Mouse (Mus musculus) hindbrain, embryonic 10.5 days (tissue): ENCODE measurements around the gene Arglu1. TPM values are rescaled to one million over a fixed set of nuclear protein-coding genes. Genes with fewer than 3 reads are reported as not detected.

ENCODE experiments used
- DNase-seq: peaks from one replicate; pipeline ENCODE4 v3.0.0-alpha.2; 2017; ENCODE audit warnings: low spot score
- H3K27ac ChIP-seq: fragments of 300-500 bp; sonication (generic); 2 replicates; pipeline ENCODE4 v1.5.1; 2016; ENCODE audit warnings: mild to moderate bottlenecking, moderate library complexity
- H3K27me3 ChIP-seq: fragments of 300-500 bp; sonication (generic); 2 replicates; pipeline ENCODE4 v1.6.1; 2016; ENCODE audit warnings: mild to moderate bottlenecking; ENCODE audit not compliant: poor library complexity, insufficient read depth, severe bottlenecking
- H3K36me3 ChIP-seq: fragments of 300-500 bp; sonication (generic); 2 replicates; pipeline ENCODE4 v1.6.1; 2016; ENCODE audit warnings: mild to moderate bottlenecking, moderate library complexity
- H3K4me1 ChIP-seq: fragments of 300-500 bp; sonication (generic); replicated peaks from 2 replicates; pipeline ENCODE4 v1.6.1; 2016; ENCODE audit warnings: mild to moderate bottlenecking
- H3K4me3 ChIP-seq: fragments of 300-500 bp; sonication (generic); 2 replicates; pipeline ENCODE4 v1.5.1; 2016; ENCODE audit warnings: mild to moderate bottlenecking, moderate library complexity
- H3K9me3 ChIP-seq: fragments of 300-500 bp; sonication (generic); 2 replicates; pipeline ENCODE4 v1.6.1; 2016; ENCODE audit warnings: mild to moderate bottlenecking, moderate library complexity
- WGBS: fragments of 180-500 bp; shearing (Covaris S2); methylation state at CpG from one replicate; pipeline ENCODE4 v1.1.7; 2016; 5-methylcytosine and 5-hydroxymethylcytosine counted together
- polyA plus RNA-seq: library from polyadenylated mRNA; unstranded; fragments of >200 nt; fragmentation: Nextera tagmentation; extraction: Ambion mirVana; gene quantifications from 2 replicates; pipeline ENCODE4 v1.2.1, GENCODE M21; 2016

Gene Arglu1
- polyA plus RNA-seq, 1 experiment from 2014 or later: 145 TPM

DNA sequence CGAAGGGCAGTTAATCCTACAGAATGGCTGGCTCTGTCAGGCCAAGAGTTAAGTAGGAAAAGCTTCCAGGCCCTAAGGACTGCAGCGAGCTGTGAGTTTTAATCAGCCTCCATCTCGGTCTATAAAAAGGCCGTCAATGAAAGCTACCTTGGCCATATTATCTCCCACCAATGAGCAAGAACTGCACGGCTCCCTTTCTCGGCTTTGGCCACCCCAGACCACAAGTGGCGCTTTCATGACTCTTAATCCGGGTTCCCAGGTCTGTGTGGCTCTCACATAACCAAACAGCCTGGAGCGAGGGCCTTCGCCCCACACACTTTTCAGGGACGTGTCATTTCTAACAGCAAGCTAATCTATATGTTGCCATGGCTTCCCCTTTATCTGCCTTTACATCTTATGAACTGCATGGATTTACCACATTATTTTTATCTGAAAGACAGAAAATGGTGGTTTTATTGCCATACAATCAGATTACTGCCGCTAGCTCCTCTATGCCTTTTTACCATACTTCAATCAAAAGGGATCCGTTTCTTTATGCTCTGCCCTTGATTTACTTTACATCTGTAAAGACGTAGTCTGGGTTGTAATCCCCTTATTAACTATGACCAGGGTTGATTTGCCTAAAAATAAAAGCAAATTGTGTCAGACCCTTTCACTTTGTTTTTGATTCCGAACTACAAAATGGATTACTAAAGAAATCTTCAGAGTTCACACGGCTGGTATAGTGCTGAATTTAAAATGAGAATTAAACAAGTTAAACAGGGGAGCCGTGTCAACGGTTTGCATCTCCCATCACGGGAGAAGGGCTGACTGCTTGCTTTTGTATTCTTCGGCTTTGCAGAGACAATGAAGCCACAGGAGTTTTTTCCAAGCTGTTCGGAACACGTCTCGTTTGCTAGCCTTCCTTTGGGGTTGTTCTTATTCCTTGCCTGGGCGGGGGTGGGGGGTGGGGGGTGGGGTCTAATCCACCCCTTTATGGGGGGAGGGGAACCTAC, 34.7 kb downstream of the Arglu1 start:
- Histone ChIP-seq H3K9me3 (no peaks in the 10 kb centered on the region), H3K27ac (peak overlapping the region; percentile 98), H3K36me3 (peaks cover 24% of the 10 kb centered on the region; the same call in 1 of the 2 replicates), H3K4me1 (peaks cover 83% of the 10 kb centered on the region), H3K27me3 (peaks cover 21% of the 10 kb centered on the region), H3K4me3 (peak overlapping the region; percentile 98)
- DNase-seq: peak; percentile 45
- 10% methylated on average over 24 of the region's 24 CpGs for WGBS

- 38% methylated on average over 12 of the region's 12 CpGs for WGBS
- Histone ChIP-seq H3K4me3 (peak overlapping the region; percentile 98), H3K9me3 (no peaks in the 10 kb centered on the region), H3K27me3 (peaks cover 32% of the 10 kb centered on the region), H3K27ac (peak overlapping the region; percentile 66), H3K4me1 (peaks cover 99% of the 10 kb centered on the region), H3K36me3 (peaks cover 35% of the 10 kb centered on the region)
- peak; percentile 55 for DNase-seq
Measured at GRCm38 (mm10) chr8:8653906-8654489, 36.3 kb downstream of the Arglu1 start.

GRCm38 (mm10) chr8:8653343-8653742, 37.0 kb downstream of the Arglu1 start:
- H3K9me3 ChIP-seq: no peaks in the 10 kb centered on the region
- peak overlapping the region; percentile 98; the same call in 1 of the 2 replicates for H3K4me3 ChIP-seq
- H3K27me3 ChIP-seq: peaks cover 37% of the 10 kb centered on the region
- no peak for DNase-seq
- peak overlapping the region; percentile 66 for H3K27ac ChIP-seq
- peaks cover 100% of the 10 kb centered on the region for H3K4me1 ChIP-seq
- WGBS: 58% methylated on average over 5 of the region's 5 CpGs
- peaks cover 39% of the 10 kb centered on the region for H3K36me3 ChIP-seq

GRCm38 (mm10) chr8:8652388-8652787, 37.9 kb downstream of the Arglu1 start:
- Histone ChIP-seq H3K27ac (no peak overlapping the region), H3K9me3 (no peaks in the 10 kb centered on the region), H3K4me3 (no peak overlapping the region), H3K27me3 (peaks cover 39% of the 10 kb centered on the region), H3K36me3 (peaks cover 40% of the 10 kb centered on the region), H3K4me1 (peaks cover 99% of the 10 kb centered on the region)
- 87% methylated on average over 4 of the region's 4 CpGs for WGBS
- DNase-seq: no peak

GRCm38 (mm10) chr8:8649944-8650343, 40.4 kb downstream of the Arglu1 start:
- H3K27me3 ChIP-seq: peaks cover 44% of the 10 kb centered on the region
- H3K4me3 ChIP-seq: no peak overlapping the region
- 62% methylated on average over 8 of the region's 8 CpGs for WGBS
- no peak for DNase-seq
- peak overlapping the region; percentile 56; the same call in 1 of the 2 replicates for H3K27ac ChIP-seq
- H3K9me3 ChIP-seq: no peaks in the 10 kb centered on the region
- peaks cover 58% of the 10 kb centered on the region for H3K36me3 ChIP-seq
- H3K4me1 ChIP-seq: peaks cover 88% of the 10 kb centered on the region

DNA sequence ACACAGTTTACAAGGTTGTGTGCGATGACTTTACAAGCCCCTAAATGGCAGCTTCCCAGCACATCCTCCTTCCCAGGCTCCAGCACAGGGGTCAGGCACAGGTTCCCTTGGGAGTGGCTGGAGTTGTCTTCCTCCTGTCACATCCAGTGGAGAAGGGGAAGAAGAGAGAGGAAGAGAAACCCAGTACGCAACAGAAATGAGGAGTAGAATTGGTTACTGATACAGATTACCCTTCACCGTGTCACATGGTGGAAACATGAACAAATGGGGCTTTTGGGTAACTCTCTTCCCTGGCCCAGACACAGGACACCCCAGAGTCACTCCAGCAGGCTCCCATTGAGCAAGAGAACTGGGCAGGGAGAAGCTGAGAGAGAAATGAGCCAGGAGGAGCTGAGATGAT, 40.8 kb downstream of the Arglu1 start:
- Histone ChIP-seq H3K27me3 (peaks cover 44% of the 10 kb centered on the region), H3K36me3 (peaks cover 58% of the 10 kb centered on the region), H3K4me1 (peaks cover 85% of the 10 kb centered on the region), H3K9me3 (no peaks in the 10 kb centered on the region), H3K4me3 (no peak overlapping the region), H3K27ac (peak overlapping the region; percentile 56)
- WGBS: 89% methylated on average over 3 of the region's 3 CpGs
- no peak for DNase-seq

DNA sequence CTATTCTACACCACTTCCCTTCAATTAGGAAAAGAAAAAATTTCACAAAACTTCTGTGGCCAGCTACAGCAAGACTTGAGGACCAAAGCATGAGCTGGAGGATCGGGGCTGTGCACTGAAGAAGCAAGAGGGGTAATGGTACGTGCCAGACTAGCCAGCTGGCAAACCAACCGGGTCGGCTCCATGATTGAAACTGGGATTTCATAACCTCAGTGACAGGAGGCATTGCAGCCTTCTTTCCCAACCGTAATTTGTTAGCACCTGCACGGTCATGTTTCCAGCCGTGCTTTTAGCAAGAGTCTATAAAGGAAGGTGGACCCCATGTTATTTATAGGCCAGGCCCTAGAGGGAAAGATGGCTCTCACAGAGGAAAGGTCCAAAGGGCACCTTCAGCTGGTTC, 41.6 kb downstream of the Arglu1 start:
- H3K4me3 ChIP-seq: no peak overlapping the region
- 90% methylated on average over 7 of the region's 7 CpGs for WGBS
- peaks cover 44% of the 10 kb centered on the region for H3K27me3 ChIP-seq
- no peak overlapping the region; the same call in 1 of the 2 replicates for H3K27ac ChIP-seq
- peaks cover 84% of the 10 kb centered on the region for H3K4me1 ChIP-seq
- no peak for DNase-seq
- H3K9me3 ChIP-seq: no peaks in the 10 kb centered on the region
- H3K36me3 ChIP-seq: peaks cover 59% of the 10 kb centered on the region

- 77% methylated on average over 7 of the region's 7 CpGs for WGBS
- Histone ChIP-seq H3K4me3 (no peak overlapping the region), H3K27me3 (peaks cover 38% of the 10 kb centered on the region), H3K36me3 (peaks cover 61% of the 10 kb centered on the region), H3K9me3 (no peaks in the 10 kb centered on the region), H3K4me1 (peaks cover 84% of the 10 kb centered on the region), H3K27ac (no peak overlapping the region)
- no peak for DNase-seq
Measured at GRCm38 (mm10) chr8:8647824-8648223, 42.5 kb downstream of the Arglu1 start.

- Histone ChIP-seq H3K4me1 (peaks cover 83% of the 10 kb centered on the region), H3K9me3 (no peaks in the 10 kb centered on the region), H3K27me3 (peaks cover 33% of the 10 kb centered on the region), H3K4me3 (no peak overlapping the region), H3K36me3 (peaks cover 61% of the 10 kb centered on the region), H3K27ac (no peak overlapping the region)
- WGBS: 78% methylated on average over 3 of the region's 3 CpGs
- DNase-seq: no peak
Measured at GRCm38 (mm10) chr8:8647319-8647718, 43.0 kb downstream of the Arglu1 start.

DNA sequence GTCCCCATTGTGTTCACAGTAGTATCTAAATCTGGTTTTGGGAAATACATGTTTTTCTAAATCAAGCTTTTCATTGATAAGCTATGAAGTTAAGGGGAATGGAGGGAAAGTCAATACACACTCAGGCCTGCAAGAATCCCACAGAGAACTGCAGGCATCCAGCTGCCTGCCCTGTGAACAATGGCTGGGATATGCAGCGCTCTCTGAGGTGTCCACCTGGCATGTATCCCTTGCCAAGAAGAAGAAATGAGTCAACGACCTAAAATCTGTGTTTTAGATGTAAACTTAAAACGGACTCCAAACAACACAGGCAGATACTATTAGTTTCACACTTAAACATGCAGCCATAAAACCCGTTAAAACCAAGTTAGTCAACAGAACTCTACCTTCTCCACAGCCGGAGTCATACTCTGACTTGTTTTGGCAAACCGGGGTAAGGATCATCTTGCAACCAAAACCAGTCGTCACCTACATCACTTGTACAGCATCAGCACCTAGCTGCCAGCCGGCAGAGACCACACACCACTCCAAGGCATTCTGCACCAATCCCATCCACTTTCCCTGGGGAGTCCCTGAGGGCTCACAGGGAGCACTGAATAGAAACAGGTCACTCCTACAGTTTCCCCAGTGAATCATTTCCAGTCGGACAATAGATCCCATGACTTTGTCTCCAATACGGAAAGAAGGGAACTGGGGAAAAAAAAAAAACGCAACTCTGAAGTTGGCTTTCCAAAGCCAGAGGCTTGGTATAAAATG, 46.0 kb downstream of the Arglu1 start:
- H3K27me3 ChIP-seq: peaks cover 16% of the 10 kb centered on the region; the same call in 1 of the 2 replicates
- DNase-seq: no peak
- H3K36me3 ChIP-seq: peaks cover 52% of the 10 kb centered on the region
- WGBS: 76% methylated on average over 11 of the region's 11 CpGs
- H3K4me3 ChIP-seq: no peak overlapping the region
- no peaks in the 10 kb centered on the region for H3K9me3 ChIP-seq
- H3K4me1 ChIP-seq: peaks cover 78% of the 10 kb centered on the region
- no peak overlapping the region for H3K27ac ChIP-seq

GRCm38 (mm10) chr8:8640264-8640588, 50.1 kb downstream of the Arglu1 start:
- no peaks in the 10 kb centered on the region for H3K27me3 ChIP-seq
- no peaks in the 10 kb centered on the region for H3K9me3 ChIP-seq
- WGBS: 8% methylated on average over 4 of the region's 4 CpGs
- peaks cover 54% of the 10 kb centered on the region for H3K4me1 ChIP-seq
- DNase-seq: no peak
- no peak overlapping the region for H3K27ac ChIP-seq
- peaks cover 61% of the 10 kb centered on the region for H3K36me3 ChIP-seq
- no peak overlapping the region for H3K4me3 ChIP-seq

- Histone ChIP-seq H3K4me3 (no peak overlapping the region), H3K36me3 (peaks cover 66% of the 10 kb centered on the region), H3K4me1 (peaks cover 54% of the 10 kb centered on the region), H3K27me3 (no peaks in the 10 kb centered on the region), H3K27ac (no peak overlapping the region), H3K9me3 (no peaks in the 10 kb centered on the region)
- DNase-seq: no peak
- WGBS: 52% methylated on average over 8 of the region's 8 CpGs
Measured at GRCm38 (mm10) chr8:8639569-8640263, 50.6 kb downstream of the Arglu1 start.
